Mouse (Mus musculus) forebrain, postnatal 0 days (tissue): ENCODE measurements around the gene Eng. TPM values are rescaled to one million over a fixed set of nuclear protein-coding genes. Genes with fewer than 3 reads are reported as not detected.
A peak's percentile ranks its signal among the peaks of the same experiment; 100 is the strongest.

Experiments used
- ATAC-seq: fragments of 200-750 bp; cut with Nextera tagmentation; 2 replicates; pipeline ENCODE4 v1.8.0; 2017; ENCODE audit warnings: mild to moderate bottlenecking, moderate library complexity
- DNase-seq: peaks from one replicate; pipeline ENCODE4 v3.0.0-alpha.2; 2015
- H3K27ac ChIP-seq: fragments of 300-500 bp; sonication (generic); 2 replicates; pipeline ENCODE4 v1.5.1; 2014; ENCODE audit warnings: low read depth, mild to moderate bottlenecking, antibody characterized with exemption, low read length, moderate library complexity, mixed read lengths
- H3K27me3 ChIP-seq: fragments of 300-500 bp; sonication (generic); 2 replicates; pipeline ENCODE4 v1.6.1; 2014; ENCODE audit warnings: mild to moderate bottlenecking, low read length, mixed read lengths; ENCODE audit not compliant: insufficient read depth
- H3K36me3 ChIP-seq: fragments of 300-500 bp; sonication (generic); 2 replicates; pipeline ENCODE4 v1.6.1; 2014; ENCODE audit warnings: mild to moderate bottlenecking, moderate library complexity; ENCODE audit not compliant: insufficient read depth
- H3K4me1 ChIP-seq: fragments of 300-500 bp; sonication (generic); 2 replicates; pipeline ENCODE4 v1.6.1; 2014; ENCODE audit warnings: antibody characterized with exemption; ENCODE audit not compliant: insufficient read depth
- H3K4me2 ChIP-seq: fragments of 300-500 bp; sonication (generic); 2 replicates; pipeline ENCODE4 v1.6.1; 2014; ENCODE audit warnings: low read depth, mild to moderate bottlenecking, moderate library complexity
- H3K4me3 ChIP-seq: fragments of 300-500 bp; sonication (generic); 2 replicates; pipeline ENCODE4 v1.5.1; 2014; ENCODE audit warnings: low read depth, low read length, mixed read lengths
- H3K9ac ChIP-seq: fragments of 300-500 bp; sonication (generic); 2 replicates; pipeline ENCODE4 v1.6.1; 2014; ENCODE audit warnings: mild to moderate bottlenecking
- H3K9me3 ChIP-seq: fragments of 300-500 bp; sonication (generic); 2 replicates; pipeline ENCODE4 v1.6.1; 2016; ENCODE audit warnings: low read length
- CTCF ChIP-seq: sonication (generic); IDR thresholded peaks from 2 replicates; pipeline ENCODE4 v1.5.1; 2016; ENCODE audit warnings: antibody characterized with exemption, control low read depth, low read depth
- WGBS: fragments of 180-500 bp; shearing (Covaris S2); extraction: QIAGEN DNeasy Blood & Tissue Kit; methylation state at CpG from one replicate; pipeline ENCODE4 v1.1.7; 2014; 5-methylcytosine and 5-hydroxymethylcytosine counted together
- microRNA counts: library from miRNA; unstranded; fragments of <30 nt; microRNA quantifications from one replicate; lab custom pipeline; 2015
- microRNA-seq, 2 experiments: library from miRNA; unstranded; fragments of <30 nt; microRNA quantifications; one replicate each; pipeline ENCODE4; 2016
- polyA plus RNA-seq: library from polyadenylated mRNA; unstranded; fragments of >200 nt; fragmentation: Nextera tagmentation; extraction: Ambion mirVana; gene quantifications from 2 replicates; pipeline ENCODE4 v1.2.1, GENCODE M21; 2015
- total RNA-seq: library from RNA; depleted of rRNA; stranded (reverse); fragments of >200 nt; gene quantifications from 2 replicates; pipeline ENCODE4 v1.2.3, GENCODE M21; 2014; rRNA removed

The Eng gene
- total and polyA plus RNA-seq, 2 experiments from 2014 or later: 14.7 to 22.1 TPM

- ATAC-seq: no peak
- no peak overlapping the region for H3K9ac ChIP-seq
- H3K4me2 ChIP-seq: no peak overlapping the region
- H3K9me3 ChIP-seq: no peaks in the 10 kb centered on the region
- no peaks in the 10 kb centered on the region for H3K27me3 ChIP-seq
- WGBS: 81% methylated on average over 4 of the region's 4 CpGs
- no peaks in the 10 kb centered on the region for H3K36me3 ChIP-seq
- no peak for TF ChIP-seq CTCF
- H3K4me1 ChIP-seq: no peaks in the 10 kb centered on the region
- H3K27ac ChIP-seq: no peak overlapping the region
- H3K4me3 ChIP-seq: no peak overlapping the region
- DNase-seq: no peak
Observed at GRCm38 (mm10) chr2:32724149-32724548, 77.8 kb downstream of the Eng start.

- no peak for DNase-seq
- WGBS: 79% methylated on average over 16 of the region's 16 CpGs
- ATAC-seq: no peak
Observed at GRCm38 (mm10) chr2:32724832-32725790, 78.7 kb downstream of the Eng start.

DNA sequence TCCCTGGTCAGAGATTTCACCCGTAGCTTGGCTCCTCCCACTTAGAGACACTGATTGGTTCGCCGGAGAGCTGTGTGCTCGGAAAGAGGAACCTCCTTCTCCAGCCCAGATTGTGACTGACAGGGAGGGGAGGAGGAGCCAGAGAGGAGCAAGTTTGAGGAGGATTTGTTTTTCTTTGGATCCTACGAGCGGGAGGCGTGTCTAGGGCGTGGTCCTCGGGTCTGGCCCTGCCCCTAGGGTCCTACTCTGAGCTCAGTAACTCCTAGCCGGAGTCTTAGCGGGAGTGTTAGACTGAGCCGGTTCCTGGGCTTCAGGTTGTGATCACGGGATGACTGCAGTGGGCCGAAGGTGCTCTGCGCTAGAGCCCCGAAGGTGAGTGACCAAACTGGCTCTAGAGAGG, 81.0 kb downstream of the Eng start:
- peak overlapping the region; percentile 49 for H3K4me2 ChIP-seq
- DNase-seq: peak; percentile 86
- no peaks in the 10 kb centered on the region for H3K36me3 ChIP-seq
- 2% methylated on average over 16 of the region's 16 CpGs for WGBS
- peak overlapping the region; percentile 35 for H3K4me3 ChIP-seq
- TF ChIP-seq CTCF: no peak
- H3K27ac ChIP-seq: no peak overlapping the region
- H3K9ac ChIP-seq: peak overlapping the region; percentile 10; the same call in 1 of the 2 replicates
- H3K27me3 ChIP-seq: no peaks in the 10 kb centered on the region
- no peaks in the 10 kb centered on the region for H3K9me3 ChIP-seq
- no peaks in the 10 kb centered on the region for H3K4me1 ChIP-seq
- peak; percentile 98 for ATAC-seq

More at GRCm38 (mm10) chr2:32724832-32725790, 78.7 kb downstream of the Eng start:
- H3K9ac ChIP-seq: no peak overlapping the region
- no peak overlapping the region for H3K27ac ChIP-seq
- H3K4me1 ChIP-seq: no peaks in the 10 kb centered on the region
- no peak for TF ChIP-seq CTCF
- no peak overlapping the region for H3K4me3 ChIP-seq
- H3K9me3 ChIP-seq: no peaks in the 10 kb centered on the region
- H3K4me2 ChIP-seq: no peak overlapping the region
- no peaks in the 10 kb centered on the region for H3K27me3 ChIP-seq
- H3K36me3 ChIP-seq: no peaks in the 10 kb centered on the region

DNA sequence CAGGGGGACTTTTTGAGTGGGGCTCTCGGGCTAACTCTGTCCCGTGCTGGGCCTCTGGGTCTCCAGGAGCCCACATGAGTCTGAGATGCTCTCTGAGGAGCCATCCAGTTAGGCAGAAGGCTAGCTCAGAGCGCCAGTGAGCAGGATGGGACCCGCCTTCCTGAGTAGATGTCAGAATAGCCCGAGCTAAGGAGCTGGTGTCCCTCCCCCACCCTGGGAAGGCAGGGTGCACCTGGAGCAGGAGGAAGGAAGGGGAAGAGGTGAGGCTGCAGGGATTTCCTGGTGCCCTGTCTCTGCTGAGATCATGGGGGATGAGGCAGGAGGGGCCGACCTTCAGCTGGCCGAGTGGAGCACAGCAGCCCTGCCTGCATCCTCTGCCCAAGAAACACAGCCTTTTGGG, 82.1 kb downstream of the Eng start:
- no peak for TF ChIP-seq CTCF
- Histone ChIP-seq H3K27ac (no peak overlapping the region), H3K4me3 (no peak overlapping the region), H3K9me3 (no peaks in the 10 kb centered on the region), H3K36me3 (no peaks in the 10 kb centered on the region), H3K9ac (no peak overlapping the region), H3K27me3 (no peaks in the 10 kb centered on the region), H3K4me1 (no peaks in the 10 kb centered on the region), H3K4me2 (peak overlapping the region; percentile 19; the same call in 1 of the 2 replicates)
- DNase-seq: no peak
- ATAC-seq: no peak
- WGBS: 66% methylated on average over 7 of the region's 7 CpGs

- no peak for TF ChIP-seq CTCF
- H3K4me1 ChIP-seq: no peaks in the 10 kb centered on the region
- 80% methylated on average over 4 of the region's 4 CpGs for WGBS
- H3K36me3 ChIP-seq: no peaks in the 10 kb centered on the region
- H3K4me3 ChIP-seq: no peak overlapping the region
- H3K27me3 ChIP-seq: no peaks in the 10 kb centered on the region
- DNase-seq (no peak), ATAC-seq (no peak)
- H3K27ac ChIP-seq: no peak overlapping the region
- no peaks in the 10 kb centered on the region for H3K9me3 ChIP-seq
- H3K4me2 ChIP-seq: no peak overlapping the region
- H3K9ac ChIP-seq: no peak overlapping the region
Observed at GRCm38 (mm10) chr2:32729547-32729946, 83.2 kb downstream of the Eng start.

- Histone ChIP-seq H3K9ac (no peak overlapping the region), H3K4me2 (no peak overlapping the region), H3K4me3 (no peak overlapping the region), H3K4me1 (no peaks in the 10 kb centered on the region), H3K27me3 (no peaks in the 10 kb centered on the region), H3K27ac (no peak overlapping the region), H3K9me3 (no peaks in the 10 kb centered on the region), H3K36me3 (no peaks in the 10 kb centered on the region)
- ATAC-seq (no peak), DNase-seq (no peak)
- TF ChIP-seq CTCF: no peak
- WGBS: 63% methylated on average over 11 of the region's 11 CpGs
Observed at GRCm38 (mm10) chr2:32730854-32731253, 84.5 kb downstream of the Eng start.

DNA sequence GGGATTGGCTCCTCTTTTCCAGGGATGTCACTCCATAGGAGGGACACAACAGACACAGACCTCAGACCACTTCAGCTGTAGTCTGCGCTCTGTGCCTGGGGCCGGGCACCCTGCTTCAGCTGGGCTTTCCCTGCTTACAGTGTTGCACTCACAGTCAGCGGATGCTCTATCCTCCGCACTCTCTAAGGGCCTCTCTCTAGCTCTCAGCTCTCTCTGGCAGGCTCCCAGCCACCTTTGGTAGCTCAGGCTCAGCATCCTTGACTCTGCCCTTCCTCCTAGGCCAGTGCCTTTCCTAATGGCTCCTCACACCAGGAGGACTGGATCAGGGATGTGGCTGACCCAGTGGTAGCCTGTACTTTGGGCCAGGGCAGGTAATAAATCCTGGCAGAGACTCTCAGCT, 85.5 kb downstream of the Eng start:
- Histone ChIP-seq H3K4me3 (no peak overlapping the region), H3K4me1 (no peaks in the 10 kb centered on the region), H3K9me3 (no peaks in the 10 kb centered on the region), H3K27ac (no peak overlapping the region), H3K4me2 (no peak overlapping the region), H3K36me3 (no peaks in the 10 kb centered on the region), H3K27me3 (no peaks in the 10 kb centered on the region), H3K9ac (no peak overlapping the region)
- no peak for TF ChIP-seq CTCF
- ATAC-seq (no peak), DNase-seq (no peak)
- 79% methylated on average over 4 of the region's 4 CpGs for WGBS

MicroRNAs within 50 kb of the gene (microRNA counts, 519-probe panel; counts per million panel counts)
- microRNA mmu-miR-1954 (lab: Ali Mortazavi, UCI): not detected
- microRNA mmu-miR-2861 (lab: Ali Mortazavi, UCI): not detected

Small RNAs within 50 kb of the gene (microRNA-seq; reads per million reads assigned to microRNA genes)
- gene Gm47291 (0 reads per million in 2 experiments), gene Mir1954 (0 reads per million in 2 experiments), gene Mir2861 (0 reads per million in 2 experiments), gene Mir3960 (0 to 0.12 reads per million in 2 experiments), gene Mir8093 (0 reads per million in 2 experiments)

Other genes starting within 250 kb of the Eng start
- gene Naif1, start 196.1 kb upstream of the Eng start, total RNA-seq: 3.8 and 4.5 TPM in 2 replicates
- 2.4 and 3.9 TPM in 2 replicates for gene Naif1, start 196.1 kb upstream of the Eng start, polyA plus RNA-seq
- 55.4 and 62.5 TPM in 2 replicates for gene Slc25a25, start 195.2 kb upstream of the Eng start, total RNA-seq
- gene Slc25a25, start 195.2 kb upstream of the Eng start, polyA plus RNA-seq: 38.3 and 40.9 TPM in 2 replicates
- gene Fam102a, start 111.3 kb upstream of the Eng start, total RNA-seq: 17.6 and 19.7 TPM in 2 replicates
- gene Fam102a, start 111.3 kb upstream of the Eng start, polyA plus RNA-seq: 7.2 and 7.5 TPM in 2 replicates
- 59.2 and 60.5 TPM in 2 replicates for gene Dpm2, start 75.7 kb upstream of the Eng start, total RNA-seq
- gene Dpm2, start 75.7 kb upstream of the Eng start, polyA plus RNA-seq: 142 and 152 TPM in 2 replicates
- gene Pip5kl1, start 71.8 kb upstream of the Eng start, total RNA-seq: 6.4 and 11.8 TPM in 2 replicates
- gene Pip5kl1, start 71.8 kb upstream of the Eng start, polyA plus RNA-seq: 5.6 and 8.2 TPM in 2 replicates
- 0.38 and 1.0 TPM in 2 replicates for gene 9430097D07Rik, start 70.9 kb upstream of the Eng start, total RNA-seq
- gene 9430097D07Rik, start 70.9 kb upstream of the Eng start, polyA plus RNA-seq: 0.26 and 0.45 TPM in 2 replicates
- 32.4 and 35.5 TPM in 2 replicates for gene St6galnac4, start 59.5 kb upstream of the Eng start, total RNA-seq
- gene St6galnac4, start 59.5 kb upstream of the Eng start, polyA plus RNA-seq: 31.3 and 33.2 TPM in 2 replicates
- 65.3 and 72.9 TPM in 2 replicates for gene St6galnac6, start 46.9 kb upstream of the Eng start, total RNA-seq
- 34.8 and 42.3 TPM in 2 replicates for gene St6galnac6, start 46.9 kb upstream of the Eng start, polyA plus RNA-seq
- gene Ak1, start 24.8 kb upstream of the Eng start, total RNA-seq: 114 and 123 TPM in 2 replicates
- 119 and 123 TPM in 2 replicates for gene Ak1, start 24.8 kb upstream of the Eng start, polyA plus RNA-seq
- 22.4 and 31.5 TPM in 2 replicates for gene Fpgs, start 57.5 kb downstream of the Eng start, total RNA-seq
- 20.7 and 22.0 TPM in 2 replicates for gene Fpgs, start 57.5 kb downstream of the Eng start, polyA plus RNA-seq
- gene Cdk9, start 66.5 kb downstream of the Eng start, total RNA-seq: 90.5 and 94.5 TPM in 2 replicates
- gene Cdk9, start 66.5 kb downstream of the Eng start, polyA plus RNA-seq: 66.5 and 67.5 TPM in 2 replicates
- 16.5 and 24.1 TPM in 2 replicates for gene Sh2d3c, start 74.5 kb downstream of the Eng start, total RNA-seq
- gene Sh2d3c, start 74.5 kb downstream of the Eng start, polyA plus RNA-seq: 41.3 and 48.9 TPM in 2 replicates
- gene 6330409D20Rik, start 94.4 kb downstream of the Eng start, total RNA-seq: 2.1 and 4.3 TPM in 2 replicates
- gene 6330409D20Rik, start 94.4 kb downstream of the Eng start, polyA plus RNA-seq: 2.2 and 2.9 TPM in 2 replicates
- gene Tor2a, start 110.6 kb downstream of the Eng start, total RNA-seq: 51.4 and 54.3 TPM in 2 replicates
- 40.7 and 44.8 TPM in 2 replicates for gene Tor2a, start 110.6 kb downstream of the Eng start, polyA plus RNA-seq
- gene Ttc16, start 129.0 kb downstream of the Eng start, total RNA-seq: 1.00 and 1.8 TPM in 2 replicates
- 0.68 and 1.2 TPM in 2 replicates for gene Ttc16, start 129.0 kb downstream of the Eng start, polyA plus RNA-seq
- 2.4 and 5.5 TPM in 2 replicates for gene Ptrh1, start 129.2 kb downstream of the Eng start, total RNA-seq
- 4.0 and 4.8 TPM in 2 replicates for gene Ptrh1, start 129.2 kb downstream of the Eng start, polyA plus RNA-seq
- 1.0 and 1.2 TPM in 2 replicates for gene Cfap157, start 137.8 kb downstream of the Eng start, total RNA-seq
- gene Cfap157, start 137.8 kb downstream of the Eng start, polyA plus RNA-seq: 0.94 and 2.8 TPM in 2 replicates
- gene Stxbp1, start 200.7 kb downstream of the Eng start, total RNA-seq: 109 and 135 TPM in 2 replicates
- 268 and 350 TPM in 2 replicates for gene Stxbp1, start 200.7 kb downstream of the Eng start, polyA plus RNA-seq
- 38.1 and 43.9 TPM in 2 replicates for gene Fam129b, start 229.5 kb downstream of the Eng start, total RNA-seq
- gene Fam129b, start 229.5 kb downstream of the Eng start, polyA plus RNA-seq: 26.6 and 27.7 TPM in 2 replicates